Mouse (Mus musculus) lung, postnatal 0 days (tissue): Measurements from ENCODE around the gene Apob. TPM values are rescaled to one million over a fixed set of nuclear protein-coding genes. Genes with fewer than 3 reads are reported as not detected.

ENCODE experiments used
- ATAC-seq: fragments of 200-750 bp; cut with Nextera tagmentation; 2 replicates; pipeline ENCODE4 v1.8.0; 2017; ENCODE audit warnings: moderate library complexity
- DNase-seq: peaks from one replicate; pipeline ENCODE4 v3.0.0-alpha.2; 2016; ENCODE audit warnings: low spot score
- H3K27ac ChIP-seq: fragments of 300-500 bp; sonication (generic); 2 replicates; pipeline ENCODE4 v1.5.1; 2014; ENCODE audit warnings: antibody characterized with exemption, mild to moderate bottlenecking, low read length, mixed read lengths
- H3K27me3 ChIP-seq: fragments of 300-500 bp; sonication (generic); replicated peaks from 2 replicates; pipeline ENCODE4 v1.6.1; 2014; ENCODE audit warnings: low read length, mixed read lengths; ENCODE audit not compliant: insufficient read depth
- H3K36me3 ChIP-seq: fragments of 300-500 bp; sonication (generic); 2 replicates; pipeline ENCODE4 v1.6.1; 2014; ENCODE audit warnings: low read length, mixed read lengths; ENCODE audit not compliant: insufficient read depth
- H3K4me1 ChIP-seq: fragments of 300-500 bp; sonication (generic); 2 replicates; pipeline ENCODE4 v1.6.1; 2014; ENCODE audit warnings: antibody characterized with exemption, low read depth, low read length, mixed read lengths; ENCODE audit not compliant: insufficient read depth
- H3K4me2 ChIP-seq: fragments of 300-500 bp; sonication (generic); replicated peaks from 2 replicates; pipeline ENCODE4 v1.6.1; 2014; ENCODE audit warnings: low read depth, mild to moderate bottlenecking, low read length, moderate library complexity, mixed read lengths
- H3K4me3 ChIP-seq: fragments of 300-500 bp; sonication (generic); 2 replicates; pipeline ENCODE4 v1.5.1; 2014; ENCODE audit warnings: low read depth, low read length
- H3K9ac ChIP-seq: fragments of 300-500 bp; sonication (generic); replicated peaks from 2 replicates; pipeline ENCODE4 v1.6.1; 2014; ENCODE audit warnings: low read depth, mild to moderate bottlenecking
- H3K9me3 ChIP-seq: fragments of 300-500 bp; sonication (generic); 2 replicates; pipeline ENCODE4 v1.6.1; 2016; ENCODE audit warnings: low read length, mixed read lengths
- CTCF ChIP-seq: IDR thresholded peaks from 2 replicates; pipeline ENCODE4 v1.5.1; 2016; ENCODE audit warnings: antibody characterized with exemption, mild to moderate bottlenecking
- EP300 ChIP-seq: IDR thresholded peaks from 2 replicates; pipeline ENCODE4 v1.6.1; 2016; ENCODE audit warnings: antibody characterized with exemption, mild to moderate bottlenecking, control low read depth
- WGBS: fragments of 180-500 bp; shearing (Covaris S2); extraction: QIAGEN DNeasy Blood & Tissue Kit; methylation state at CpG from one replicate; pipeline ENCODE4 v1.1.7; 2014; 5-methylcytosine and 5-hydroxymethylcytosine counted together
- polyA plus RNA-seq: library from polyadenylated mRNA; unstranded; fragments of >200 nt; fragmentation: Nextera tagmentation; extraction: Ambion mirVana; gene quantifications from 2 replicates; pipeline ENCODE4 v1.2.1, GENCODE M21; 2015

Gene Apob
- polyA plus RNA-seq, 1 experiment from 2014 or later, result 0.53 TPM

GRCm38 (mm10) chr12:8031595-8032358 lies 54.3 kb downstream of the Apob start:
- Histone ChIP-seq H3K4me2 (no peak overlapping the region), H3K36me3 (no peaks in the 10 kb centered on the region), H3K4me1 (no peaks in the 10 kb centered on the region), H3K4me3 (no peak overlapping the region), H3K9ac (no peak overlapping the region), H3K27ac (no peak overlapping the region), H3K27me3 (no peaks in the 10 kb centered on the region), H3K9me3 (no peaks in the 10 kb centered on the region)
- ATAC-seq (0 out of 2 replicates have a peak, but pooled peaks have one; percentile 34), DNase-seq (peak; percentile 18)
- 48% methylated on average over 14 of the region's 14 CpGs for WGBS
- TF ChIP-seq EP300, result no peak
- no peak for TF ChIP-seq CTCF

- no peak overlapping the region for H3K4me2 ChIP-seq
- DNase-seq (no peak), ATAC-seq (no peak)
- TF ChIP-seq EP300 (no peak), CTCF (no peak)
- no peak overlapping the region for H3K27ac ChIP-seq
- 46% methylated on average over 4 of the region's 4 CpGs for WGBS
- H3K9ac ChIP-seq, result no peak overlapping the region
- no peak overlapping the region for H3K4me3 ChIP-seq
- H3K36me3 ChIP-seq, result no peaks in the 10 kb centered on the region
- H3K4me1 ChIP-seq, result no peaks in the 10 kb centered on the region
- H3K9me3 ChIP-seq, result no peaks in the 10 kb centered on the region
- H3K27me3 ChIP-seq, result no peaks in the 10 kb centered on the region
Measured at GRCm38 (mm10) chr12:8032359-8032755, 54.9 kb downstream of the Apob start.

GRCm38 (mm10) chr12:8038081-8038730 lies 60.8 kb downstream of the Apob start:
- Histone ChIP-seq H3K36me3 (no peaks in the 10 kb centered on the region), H3K4me2 (no peak overlapping the region), H3K4me1 (no peaks in the 10 kb centered on the region), H3K9me3 (no peaks in the 10 kb centered on the region), H3K27ac (no peak overlapping the region), H3K4me3 (no peak overlapping the region), H3K27me3 (no peaks in the 10 kb centered on the region), H3K9ac (no peak overlapping the region)
- no peak for DNase-seq
- no peak for TF ChIP-seq EP300
- TF ChIP-seq CTCF, result no peak
- ATAC-seq, result no peak
- 69% methylated on average over 3 of the region's 3 CpGs for WGBS

GRCm38 (mm10) chr12:8042626-8043394 lies 65.4 kb downstream of the Apob start:
- no peaks in the 10 kb centered on the region for H3K4me1 ChIP-seq
- no peak overlapping the region for H3K4me3 ChIP-seq
- no peaks in the 10 kb centered on the region for H3K27me3 ChIP-seq
- 39% methylated on average over 7 of the region's 7 CpGs for WGBS
- H3K36me3 ChIP-seq, result no peaks in the 10 kb centered on the region
- no peak overlapping the region for H3K4me2 ChIP-seq
- H3K27ac ChIP-seq, result no peak overlapping the region
- no peaks in the 10 kb centered on the region for H3K9me3 ChIP-seq
- H3K9ac ChIP-seq, result no peak overlapping the region
- ATAC-seq (0 out of 2 replicates have a peak, but pooled peaks have one; percentile 32), DNase-seq (peak; percentile 6)
- TF ChIP-seq CTCF, result no peak
- no peak for TF ChIP-seq EP300

- H3K27ac ChIP-seq, result no peak overlapping the region
- WGBS, result 76% methylated on average over 2 of the region's 2 CpGs
- no peaks in the 10 kb centered on the region for H3K27me3 ChIP-seq
- no peak for ATAC-seq
- H3K9me3 ChIP-seq, result no peaks in the 10 kb centered on the region
- no peak for DNase-seq
- H3K4me2 ChIP-seq, result no peak overlapping the region
- H3K4me3 ChIP-seq, result no peak overlapping the region
- no peaks in the 10 kb centered on the region for H3K4me1 ChIP-seq
- no peak overlapping the region for H3K9ac ChIP-seq
- no peaks in the 10 kb centered on the region for H3K36me3 ChIP-seq
- TF ChIP-seq EP300, result no peak
- TF ChIP-seq CTCF, result no peak
Measured at GRCm38 (mm10) chr12:8047046-8047445, 69.6 kb downstream of the Apob start.

- H3K4me3 ChIP-seq, result no peak overlapping the region
- no peaks in the 10 kb centered on the region for H3K36me3 ChIP-seq
- no peaks in the 10 kb centered on the region for H3K9me3 ChIP-seq
- H3K27me3 ChIP-seq, result no peaks in the 10 kb centered on the region
- DNase-seq (no peak), ATAC-seq (no peak)
- no peak overlapping the region for H3K9ac ChIP-seq
- H3K27ac ChIP-seq, result no peak overlapping the region
- no peaks in the 10 kb centered on the region for H3K4me1 ChIP-seq
- WGBS, result 23% methylated on average over 1 of the region's 1 CpGs
- no peak for TF ChIP-seq CTCF
- TF ChIP-seq EP300, result no peak
- no peak overlapping the region for H3K4me2 ChIP-seq
Measured at GRCm38 (mm10) chr12:8047789-8048309, 70.4 kb downstream of the Apob start.
